Mouse (Mus musculus): ENCODE data around the gene Lrtm2. TPM values are rescaled to one million over a fixed set of nuclear protein-coding genes. Genes with fewer than 3 reads are reported as not detected.
"Not testable (repeated sequence)": the region's sequence is repeated elsewhere in the genome, so short reads cannot be mapped to it uniquely, and the experiment has no call there.

The Lrtm2 gene
- 10 to 100 TPM; 52.0 to 56.5 TPM for total RNA-seq (2021)

DNA sequence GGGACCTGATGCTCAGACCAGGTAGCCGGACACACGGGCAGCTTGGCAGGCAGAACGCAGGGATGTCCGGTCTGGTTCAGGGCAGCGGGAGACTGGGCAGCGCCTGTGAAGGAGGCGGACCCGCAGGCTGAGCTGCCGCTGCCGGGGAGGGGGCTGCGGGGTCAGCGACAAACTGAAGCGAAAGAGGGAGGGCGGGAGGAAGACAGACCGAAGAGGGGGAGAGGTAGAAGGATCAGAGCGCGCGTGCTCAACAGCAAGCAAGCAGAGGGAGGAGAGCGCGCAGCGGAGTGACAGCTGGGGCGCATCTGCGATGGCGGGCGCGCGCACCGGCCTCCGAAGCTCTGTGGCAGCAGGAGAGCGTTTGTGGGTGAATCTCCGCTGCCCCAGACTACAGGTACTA is at the start of gene Lrtm2:
TSS of gene Lrtm2 (minus strand) at position 261 of the 400 bp plus-strand sequence.
- peak; percentile 78 to 86 for DNase-seq (ENCODE audit: low spot score in 2 of 2)
- intact Hi-C loops (cut with DNase I) = loop anchor here (1.0 to 2.0 kb wide), 2 partner anchors 76 to 105 kb away; no protein-coding TSS in a partner anchor

DNA sequence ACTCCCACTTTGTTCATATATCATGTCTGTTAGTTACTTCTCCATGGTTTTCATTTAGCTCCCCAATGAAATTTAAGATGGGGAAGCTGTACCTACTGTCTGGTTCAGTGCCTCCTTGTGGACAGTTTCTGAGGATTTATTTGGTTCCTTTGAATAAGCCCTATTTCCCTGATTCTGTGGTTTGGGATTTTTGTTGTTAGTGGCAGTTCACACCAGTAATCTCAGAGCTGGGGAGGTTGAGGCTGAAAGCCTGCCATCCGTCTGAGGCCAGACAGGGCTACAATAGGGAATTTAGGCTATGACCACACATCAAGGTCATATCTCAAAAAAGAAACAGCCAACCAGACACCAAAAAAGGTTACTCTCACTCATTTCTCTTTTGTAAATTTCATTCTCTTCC is 48.1 kb upstream of the Lrtm2 start:
- intact Hi-C loops (cut with DNase I) = no loop called here
- DNase-seq (ENCODE audit: low spot score in 2 of 2) = no peak

DNA sequence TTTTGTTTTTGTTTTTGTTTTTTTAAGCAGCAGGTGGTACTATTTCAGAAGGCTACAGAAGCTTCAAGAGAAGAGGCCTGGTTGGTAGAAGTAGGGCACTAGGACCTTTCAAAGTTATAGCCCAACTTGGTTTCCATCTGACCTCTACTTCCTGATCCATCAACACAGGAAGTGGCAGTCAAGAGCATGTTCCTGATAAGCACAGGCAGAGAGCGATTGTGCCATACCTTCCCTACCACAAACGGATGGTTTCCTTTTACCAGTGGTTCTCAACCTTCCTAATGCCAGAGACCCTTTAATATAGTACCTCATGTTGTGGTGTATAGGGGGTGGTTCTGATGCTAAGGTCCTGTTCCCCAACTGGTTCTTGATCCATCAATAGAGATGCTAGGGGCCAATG is 47.0 kb upstream of the Lrtm2 start:
- intact Hi-C loops (cut with DNase I) = no loop called here
- DNase-seq (ENCODE audit: low spot score in 2 of 2) = no peak

DNA sequence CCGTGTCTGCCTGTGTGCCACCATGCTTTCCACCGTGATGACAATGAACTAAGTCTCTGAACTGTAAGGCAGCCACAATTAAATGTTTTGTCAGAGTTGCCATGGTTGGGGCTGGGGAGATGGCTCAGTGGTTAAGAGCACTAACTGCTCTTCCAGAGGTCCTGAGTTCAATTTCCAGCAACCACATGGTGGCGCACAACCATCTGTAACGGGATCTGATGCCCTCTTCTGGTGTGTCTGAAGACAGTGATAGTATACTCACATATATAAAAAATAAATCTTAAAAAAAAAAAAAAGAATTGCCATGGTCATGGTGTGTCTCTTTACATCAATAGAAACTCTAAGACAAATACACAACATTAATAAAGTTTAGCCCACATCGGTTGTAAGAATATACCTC is 44.5 kb upstream of the Lrtm2 start:
- intact Hi-C loops (cut with DNase I) = no loop called here
- DNase-seq (ENCODE audit: low spot score in 2 of 2) = no peak

DNA sequence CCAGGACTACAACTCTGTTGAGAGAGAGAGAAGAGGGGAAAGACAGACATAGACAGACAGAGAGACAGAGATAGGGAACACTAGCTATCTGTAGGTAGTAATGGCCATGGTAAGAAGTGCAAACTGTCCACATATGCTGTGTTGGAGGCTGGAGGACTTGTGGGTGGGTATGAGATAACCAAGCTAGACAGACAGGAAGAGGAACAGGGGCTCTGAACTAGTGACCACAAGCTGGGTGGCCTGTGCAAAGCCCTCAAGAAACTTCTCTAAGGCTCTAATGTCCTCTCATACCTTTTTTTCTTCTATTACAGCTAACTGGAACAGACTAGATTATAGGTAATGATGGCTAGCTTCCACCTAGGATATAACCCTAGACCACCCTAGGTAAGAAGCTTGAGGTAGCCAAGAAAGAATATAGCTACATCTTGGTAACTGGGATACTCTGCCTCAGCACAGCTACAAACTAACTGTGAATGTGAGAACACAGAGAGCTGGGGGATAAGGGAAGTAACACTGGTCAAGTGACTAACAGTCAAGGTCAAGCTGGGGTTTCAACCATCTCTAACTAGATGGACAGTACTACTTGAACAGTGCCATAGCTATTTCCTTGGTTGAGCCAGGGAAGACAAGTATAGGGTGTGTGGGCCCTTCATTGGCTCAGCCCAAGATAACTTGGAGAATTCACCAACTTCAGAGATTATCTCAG is 42.6 kb upstream of the Lrtm2 start:
- intact Hi-C loops (cut with DNase I) = no loop called here

DNA sequence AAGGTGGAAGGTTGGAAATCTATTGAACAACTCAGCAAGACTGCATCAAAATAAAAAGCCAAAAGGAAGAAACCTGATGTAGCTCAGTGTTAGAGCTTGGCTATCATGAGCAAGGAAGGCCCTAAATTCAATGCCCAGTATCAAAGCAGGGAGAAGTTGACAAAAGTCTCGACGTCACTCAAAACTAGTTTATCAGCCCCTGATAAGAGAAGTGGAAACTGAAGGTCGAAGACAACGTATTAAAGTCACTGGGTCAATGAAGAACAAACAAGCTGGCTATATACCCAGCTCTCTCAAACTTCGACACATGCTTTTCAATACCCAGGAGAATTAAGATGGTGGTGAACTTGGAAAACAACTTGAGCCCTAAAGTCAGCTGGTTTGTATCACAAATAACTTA is 41.7 kb upstream of the Lrtm2 start:
- intact Hi-C loops (cut with DNase I) = no loop called here
- no peak for DNase-seq (ENCODE audit: low spot score in 2 of 2)

More for the DNA sequence above, 42.6 kb upstream of the Lrtm2 start:
- no peak for DNase-seq (ENCODE audit: low spot score in 2 of 2)

DNA sequence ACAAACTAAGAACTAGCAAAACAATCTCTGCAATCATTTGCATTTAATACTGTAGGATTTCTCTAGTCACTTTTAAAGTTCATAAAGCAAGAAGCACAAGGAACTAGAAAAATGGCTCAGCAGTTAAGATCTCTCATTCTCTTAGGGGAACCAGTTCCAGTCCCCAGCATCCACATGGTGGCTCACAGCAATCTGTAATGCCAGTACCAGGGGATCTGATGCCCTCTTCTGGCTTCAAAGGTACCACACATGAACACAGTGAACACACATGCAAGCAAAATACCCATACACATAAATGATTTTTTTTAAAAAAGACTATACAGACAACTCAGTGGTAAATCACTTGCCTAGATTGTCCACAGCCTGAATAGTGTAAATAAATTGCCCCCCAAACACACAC is 41.1 kb upstream of the Lrtm2 start:
- DNase-seq (ENCODE audit: low spot score in 2 of 2) = no peak
- intact Hi-C loops (cut with DNase I) = no loop called here

DNA sequence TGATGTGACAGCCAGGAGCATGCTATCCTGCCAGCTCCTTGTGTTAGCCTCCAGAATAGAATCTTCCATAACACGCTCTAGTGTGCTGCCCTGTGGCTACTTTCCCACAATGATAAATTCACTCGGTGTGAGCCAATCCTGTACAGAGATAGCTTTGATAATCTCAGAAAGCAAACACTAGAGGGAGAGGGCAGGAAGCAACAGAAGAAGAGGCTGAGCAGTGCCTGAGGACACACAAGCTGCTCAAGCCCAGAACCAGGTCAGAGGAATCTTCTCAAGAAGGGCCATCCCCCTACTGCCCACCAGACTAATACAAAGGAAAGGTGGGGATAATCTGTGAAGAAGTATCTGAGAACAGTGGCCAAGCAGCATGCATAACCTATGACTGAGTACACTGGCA is 36.8 kb upstream of the Lrtm2 start:
- intact Hi-C loops (cut with DNase I) = no loop called here
- no peak for DNase-seq (ENCODE audit: low spot score in 2 of 2)

DNA sequence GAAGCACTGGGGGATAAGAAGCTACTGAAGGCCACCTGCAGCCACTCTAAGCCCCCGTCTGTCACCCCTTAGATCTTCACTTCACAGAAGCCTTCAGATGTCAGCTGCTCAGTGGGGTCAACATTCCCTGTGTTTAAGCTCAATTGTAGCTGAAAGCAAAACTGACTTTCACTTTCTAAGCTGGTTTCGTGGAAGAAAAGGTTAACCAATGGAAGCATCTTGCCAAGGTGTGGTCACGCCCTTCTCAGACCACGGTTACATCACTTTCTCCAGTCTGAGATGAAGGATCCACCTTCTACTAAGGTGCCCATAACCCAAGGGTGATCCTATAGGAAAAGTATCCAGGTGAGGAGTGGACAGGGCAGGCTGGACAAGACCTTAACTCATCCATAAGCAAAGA is 36.2 kb upstream of the Lrtm2 start:
- intact Hi-C loops (cut with DNase I); DNase-seq (ENCODE audit: low spot score in 2 of 2): not testable (repeated sequence)

DNA sequence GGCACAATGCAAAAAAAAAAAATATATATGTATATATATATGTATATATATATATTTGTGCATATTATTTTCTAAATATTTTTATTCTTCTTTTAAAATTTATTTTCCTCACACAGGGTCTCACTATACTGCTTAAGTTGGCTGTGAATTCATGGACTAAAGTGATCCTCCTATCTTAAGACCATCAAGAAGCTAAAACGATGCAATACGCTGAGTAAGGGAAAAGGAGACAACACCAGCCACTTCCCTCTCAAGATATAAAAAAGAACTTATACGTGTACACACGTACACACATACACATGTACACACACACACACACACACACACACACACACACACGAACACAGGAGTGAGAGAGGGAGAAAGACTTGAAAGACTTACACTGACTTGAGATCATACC is 33.0 kb upstream of the Lrtm2 start:
- intact Hi-C loops (cut with DNase I) = no loop called here
- DNase-seq (ENCODE audit: low spot score in 2 of 2) = no peak

DNA sequence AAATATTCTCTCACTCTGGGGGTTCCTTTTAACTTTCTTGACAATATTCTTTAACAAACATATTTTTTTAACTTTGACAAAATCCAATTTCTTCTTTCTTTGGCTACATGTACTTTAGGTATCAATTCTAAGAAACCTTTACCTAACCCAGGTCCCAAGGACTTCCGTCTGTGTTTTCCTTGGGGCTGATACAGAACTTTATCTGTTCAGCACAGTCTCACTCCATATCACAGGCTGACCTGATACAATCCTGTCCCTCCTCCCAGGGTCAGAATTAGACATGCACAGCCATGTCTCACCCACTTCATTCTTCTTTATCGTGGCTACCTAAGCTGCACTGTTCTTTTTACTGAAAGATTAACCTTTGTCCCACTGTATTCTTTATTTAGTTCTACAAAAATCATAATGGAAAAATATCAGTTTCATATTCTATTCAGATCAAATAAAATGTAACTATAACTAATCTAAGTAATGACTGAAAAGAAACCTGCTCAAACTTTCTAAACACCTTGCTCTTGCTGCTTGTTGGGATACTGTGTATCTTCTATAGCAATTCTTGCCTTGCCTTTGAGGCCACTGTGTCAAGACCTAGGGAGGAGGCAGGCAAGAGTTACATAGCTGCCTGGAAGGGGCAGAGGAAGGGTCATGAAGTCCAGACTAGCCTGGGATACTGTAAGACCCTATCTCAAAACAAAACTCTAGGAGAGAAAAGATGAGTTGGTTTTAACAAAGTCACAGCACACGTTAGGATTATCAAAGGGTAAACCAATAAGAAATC is 30.5 kb upstream of the Lrtm2 start:
- intact Hi-C loops (cut with DNase I) = no loop called here
- no peak for DNase-seq (ENCODE audit: low spot score in 2 of 2)

DNA sequence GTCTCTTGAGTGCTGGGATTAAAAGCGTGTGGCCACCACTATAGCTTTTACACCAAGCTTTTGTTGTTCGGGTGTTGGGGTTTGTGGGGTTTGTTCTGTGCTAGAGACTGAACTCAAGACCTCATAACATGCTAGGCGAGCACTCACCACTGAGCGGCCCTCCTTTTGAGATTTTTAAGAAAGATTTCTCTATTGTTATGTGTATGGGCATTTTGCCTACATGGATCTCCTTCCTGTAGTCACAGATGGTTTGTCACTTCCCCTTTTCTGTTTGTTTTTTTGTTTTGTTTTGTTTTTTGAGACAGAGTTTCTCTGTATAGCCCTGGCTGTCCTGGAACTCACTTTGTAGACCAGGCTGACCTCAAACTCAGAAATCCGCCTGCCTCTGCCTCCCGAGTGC is 29.7 kb upstream of the Lrtm2 start:
- DNase-seq (ENCODE audit: low spot score in 2 of 2); intact Hi-C loops (cut with DNase I): not testable (repeated sequence)

DNA sequence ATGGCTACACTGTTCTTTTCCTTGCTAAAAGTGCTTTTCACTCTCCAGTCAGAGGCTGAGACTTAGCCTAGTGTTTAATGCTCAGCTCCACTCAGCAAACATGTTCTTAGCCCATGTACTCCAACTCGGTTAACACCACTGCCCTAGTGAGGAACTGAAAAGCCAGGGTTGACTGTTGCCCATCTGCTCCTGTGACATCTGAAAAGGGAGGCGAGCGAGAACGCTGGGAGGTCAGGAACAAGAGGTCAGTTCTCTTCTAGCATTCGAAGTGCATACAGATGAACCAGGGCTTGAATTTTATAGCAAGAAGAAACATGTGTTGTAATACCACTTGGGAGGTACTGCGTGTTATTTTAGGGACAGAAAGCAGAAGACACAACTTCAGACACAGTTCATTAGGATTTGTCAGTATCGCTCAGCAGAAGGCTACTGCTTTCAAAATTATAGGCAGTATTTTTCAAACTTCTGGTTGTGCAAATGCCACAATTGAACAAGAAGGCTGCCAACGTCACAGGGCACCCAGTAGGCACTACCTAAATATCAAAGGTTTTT is 27.5 kb upstream of the Lrtm2 start:
- intact Hi-C loops (cut with DNase I) = no loop called here
- DNase-seq (ENCODE audit: low spot score in 2 of 2) = no peak

DNA sequence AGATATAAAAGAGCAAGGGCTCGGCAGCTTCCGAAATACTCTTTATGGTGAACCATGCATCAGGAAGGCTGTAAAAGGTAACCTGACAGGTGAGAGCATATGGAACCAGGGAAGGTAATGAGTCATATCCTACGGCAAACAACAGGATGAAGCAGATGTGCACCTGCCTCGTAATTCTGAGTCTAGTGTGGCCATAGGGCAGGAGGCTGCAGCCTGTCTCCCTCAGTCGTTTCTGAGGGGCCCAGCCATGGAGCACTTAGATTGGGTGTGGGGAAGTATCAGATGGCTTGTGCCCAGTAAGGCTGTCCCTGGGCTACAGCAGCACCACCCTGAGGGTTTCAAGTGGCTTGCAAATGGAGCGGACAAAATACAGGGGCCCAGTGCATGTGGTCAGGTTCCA is 21.9 kb upstream of the Lrtm2 start:
- DNase-seq (ENCODE audit: low spot score in 2 of 2) = no peak
- intact Hi-C loops (cut with DNase I) = no loop called here

DNA sequence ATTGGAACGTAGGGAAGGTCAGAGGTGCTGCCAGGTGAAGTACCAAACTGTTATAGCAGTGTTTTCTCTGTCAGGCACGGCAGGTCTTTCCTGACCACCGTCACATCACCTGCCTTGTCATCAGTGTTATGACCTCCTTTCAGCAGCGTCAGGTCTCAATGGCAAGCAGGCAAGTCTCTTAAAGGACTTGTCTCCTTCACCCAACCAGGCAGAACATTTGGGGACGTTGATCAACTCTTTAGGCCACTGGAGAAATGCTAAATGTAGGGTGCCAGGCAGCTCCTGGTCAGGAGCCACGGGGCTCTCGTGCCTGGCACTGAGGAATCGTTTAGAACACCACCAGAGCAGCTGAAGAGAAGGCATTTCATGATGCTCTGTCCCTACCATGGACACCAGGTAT is 21.1 kb upstream of the Lrtm2 start:
- DNase-seq (ENCODE audit: low spot score in 2 of 2) = no peak
- intact Hi-C loops (cut with DNase I) = no loop called here

DNA sequence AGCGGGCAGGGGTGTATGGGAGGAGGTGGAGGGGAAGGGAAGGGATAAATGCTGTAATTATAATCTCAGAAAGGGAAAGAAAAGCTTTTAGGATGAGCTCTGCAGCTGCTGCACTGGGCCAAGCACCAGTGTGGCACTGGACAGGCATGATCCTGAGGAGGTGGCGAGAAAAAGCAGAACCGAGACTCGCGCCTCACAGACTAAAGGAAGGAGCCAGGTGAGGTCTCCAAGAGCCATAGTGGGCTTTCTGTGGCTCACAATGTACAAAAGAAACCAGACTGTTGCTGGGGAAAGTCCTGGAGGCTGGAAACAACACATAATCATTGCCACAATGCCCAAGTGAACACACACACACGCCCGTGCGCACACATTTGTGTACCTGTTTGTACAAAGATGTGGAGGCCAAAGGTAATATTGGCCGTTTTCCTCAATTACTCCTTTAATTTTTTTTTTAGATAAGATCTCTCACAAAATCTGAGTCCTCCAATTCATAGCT is 20.2 kb upstream of the Lrtm2 start:
- DNase-seq (ENCODE audit: low spot score in 2 of 2) = no peak
- intact Hi-C loops (cut with DNase I) = no loop called here

DNA sequence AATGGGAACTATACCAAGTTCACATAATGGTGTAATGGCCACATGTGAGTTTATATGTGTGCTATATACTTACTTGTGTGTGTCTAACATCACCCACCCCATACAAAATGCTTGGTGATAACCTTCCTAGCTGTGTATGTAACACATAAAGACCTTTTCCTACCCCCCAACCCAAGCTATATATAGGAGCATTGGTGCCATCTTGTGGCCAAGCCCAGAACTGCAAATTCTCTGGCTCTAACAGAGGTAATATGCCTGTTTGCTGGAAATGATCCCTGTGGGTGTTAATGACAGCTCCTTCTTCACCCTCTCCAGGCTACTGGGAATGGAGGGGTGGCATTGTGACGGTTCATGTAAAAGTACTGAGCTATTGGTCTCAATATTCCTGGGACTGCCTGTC is 17.7 kb upstream of the Lrtm2 start:
- intact Hi-C loops (cut with DNase I) = loop anchor here (1.0 to 10.0 kb wide), 4 partner anchors 83 to 723 kb away; no protein-coding TSS in a partner anchor
- DNase-seq (ENCODE audit: low spot score in 2 of 2) = peak; percentile 83 to 84

DNA sequence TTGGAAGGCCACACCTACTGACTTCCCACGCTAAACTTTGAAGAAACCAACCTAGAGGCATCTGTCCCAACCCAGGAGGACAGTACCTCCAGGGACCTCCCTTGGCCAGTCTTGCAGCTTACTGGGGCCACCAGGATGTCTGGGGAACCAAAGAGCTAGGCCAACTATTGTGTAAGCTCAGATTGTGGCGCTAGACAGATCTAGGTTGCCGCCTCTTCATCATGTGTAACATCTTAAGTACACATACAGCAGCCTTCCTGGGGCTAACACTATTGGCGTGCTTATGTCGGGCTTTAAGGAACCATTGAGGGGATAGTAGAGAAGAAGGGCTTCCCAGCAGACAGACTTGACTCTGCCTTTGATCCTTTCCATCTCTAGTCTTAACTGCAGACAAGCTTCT is 17.2 kb upstream of the Lrtm2 start:
- intact Hi-C loops (cut with DNase I) = loop anchor here (1.0 to 10.0 kb wide), 4 partner anchors 83 to 723 kb away; no protein-coding TSS in a partner anchor

DNA sequence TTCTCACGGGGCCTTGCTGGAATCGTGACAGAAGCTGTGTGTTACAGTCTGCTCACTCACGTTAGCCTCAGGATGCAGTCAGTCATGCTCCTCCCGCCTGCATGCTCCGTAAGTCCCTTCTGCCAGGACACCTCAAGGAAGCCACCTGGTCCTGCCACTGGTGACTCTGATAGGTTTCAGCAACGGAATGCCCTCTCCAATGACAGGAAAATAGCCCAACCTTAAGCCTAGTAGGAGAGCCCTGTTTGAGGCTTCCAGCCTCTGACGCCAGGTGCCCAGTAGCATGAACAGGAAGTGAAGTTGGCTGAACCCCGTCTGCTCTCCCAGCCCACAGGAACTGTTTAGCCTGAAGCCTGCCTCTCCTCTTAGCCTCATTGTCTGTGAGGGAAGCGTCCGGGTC is 15.7 kb upstream of the Lrtm2 start:
- intact Hi-C loops (cut with DNase I) = loop anchor here (10.0 kb wide), 1 partner anchor 721 kb away; no protein-coding TSS in a partner anchor
- DNase-seq (ENCODE audit: low spot score in 2 of 2) = no peak

More for the DNA sequence above, 17.2 kb upstream of the Lrtm2 start:
- no peak for DNase-seq (ENCODE audit: low spot score in 2 of 2)

DNA sequence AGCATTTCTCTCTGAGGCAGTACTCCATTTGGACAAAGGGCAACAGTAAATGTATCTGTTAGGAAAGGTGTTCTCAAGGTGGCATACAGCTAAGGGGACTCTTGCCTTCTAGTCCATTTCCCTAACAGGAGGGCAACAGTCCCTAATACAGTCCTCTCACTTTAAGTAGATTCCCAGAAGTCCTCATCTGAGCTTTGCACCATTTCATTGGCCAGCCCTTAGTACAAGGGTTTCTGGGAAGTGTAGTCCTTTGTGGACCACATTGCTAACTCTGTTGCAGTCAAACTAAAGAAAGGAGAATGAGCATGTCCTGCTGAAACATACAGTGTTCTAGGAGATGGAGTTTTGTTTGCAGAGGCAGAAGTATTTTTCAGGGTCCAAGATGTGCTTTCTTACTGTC is 10.8 kb upstream of the Lrtm2 start:
- peak in 1 of 2 experiments; percentile 68 for DNase-seq (ENCODE audit: low spot score in 2 of 2)
- intact Hi-C loops (cut with DNase I) = loop anchor here (10.0 kb wide), 1 partner anchor 717 kb away; no protein-coding TSS in a partner anchor
